Mouse (Mus musculus): ENCODE results near the gene Ubap1l. TPM values are rescaled to one million over a fixed set of nuclear protein-coding genes. Genes with fewer than 3 reads are reported as not detected.
A peak's percentile ranks its signal among the peaks of the same experiment; 100 is the strongest.

Ubap1l gene
- polyA plus RNA-seq, 1 experiment from 2014 or later, result 0.19 TPM

- H3K4me2 ChIP-seq (replicated peaks; ENCODE audit: low read depth, low read length), result no peak overlapping the region
- peaks cover 8% of the 10 kb centered on the region for H3K4me1 ChIP-seq (ENCODE audit: insufficient read depth, low read length)
- H3K9ac ChIP-seq (replicated peaks; ENCODE audit: low read length), result no peak overlapping the region
- no peaks in the 10 kb centered on the region for H3K36me3 ChIP-seq (ENCODE audit: insufficient read depth, low read length)
- 20% methylated on average over 8 of the region's 8 CpGs for WGBS
- ATAC-seq (ENCODE audit: low FRiP score, low TSS enrichment), result peak; percentile 82
- peaks cover 23% of the 10 kb centered on the region for H3K27me3 ChIP-seq (ENCODE audit: insufficient read depth, low read length)
- H3K9me3 ChIP-seq (ENCODE audit: low read length), result no peaks in the 10 kb centered on the region; the same call in 1 of the 2 replicates
- H3K4me3 ChIP-seq (ENCODE audit: low read length), result no peak overlapping the region
- peak overlapping the region; percentile 80 for H3K27ac ChIP-seq (ENCODE audit: low read length)
Measured at GRCm38 (mm10) chr9:65386373-65387140, 25.7 kb downstream of the Ubap1l start.

- Histone ChIP-seq H3K9ac (replicated peaks; ENCODE audit: low read length) (peak overlapping the region; percentile 67), H3K27ac (ENCODE audit: low read length) (no peak overlapping the region), H3K27me3 (ENCODE audit: insufficient read depth, low read length) (peaks cover 36% of the 10 kb centered on the region), H3K4me1 (ENCODE audit: insufficient read depth, low read length) (peaks cover 10% of the 10 kb centered on the region), H3K36me3 (ENCODE audit: insufficient read depth, low read length) (no peaks in the 10 kb centered on the region), H3K4me2 (replicated peaks; ENCODE audit: low read depth, low read length) (peak overlapping the region; percentile 71), H3K4me3 (ENCODE audit: low read length) (peak overlapping the region; percentile 50), H3K9me3 (ENCODE audit: low read length) (no peaks in the 10 kb centered on the region; the same call in 1 of the 2 replicates)
- 17% methylated on average over 92 of the region's 96 CpGs for WGBS
- ATAC-seq (ENCODE audit: low FRiP score, low TSS enrichment), result peak; percentile 29; the same call in 1 of the 2 replicates
Measured at GRCm38 (mm10) chr9:65390752-65391612, 30.1 kb downstream of the Ubap1l start.

- WGBS, result 25% methylated on average over 8 of the region's 8 CpGs
- H3K4me1 ChIP-seq (ENCODE audit: insufficient read depth, low read length), result peaks cover 7% of the 10 kb centered on the region; the same call in 1 of the 2 replicates
- H3K36me3 ChIP-seq (ENCODE audit: insufficient read depth, low read length), result no peaks in the 10 kb centered on the region
- H3K9ac ChIP-seq (replicated peaks; ENCODE audit: low read length), result peak within 1 kb of the TSS; percentile 67
- no peaks in the 10 kb centered on the region; the same call in 1 of the 2 replicates for H3K9me3 ChIP-seq (ENCODE audit: low read length)
- peak within 1 kb of the TSS; percentile 71 for H3K4me2 ChIP-seq (replicated peaks; ENCODE audit: low read depth, low read length)
- H3K4me3 ChIP-seq (ENCODE audit: low read length), result peak within 1 kb of the TSS; percentile 50
- no peak within 1 kb of the TSS for H3K27ac ChIP-seq (ENCODE audit: low read length)
- no peak for ATAC-seq (ENCODE audit: low FRiP score, low TSS enrichment)
- peaks cover 36% of the 10 kb centered on the region for H3K27me3 ChIP-seq (ENCODE audit: insufficient read depth, low read length)
Measured at GRCm38 (mm10) chr9:65391613-65391964, 30.7 kb downstream of the Ubap1l start, which contains the start of gene Kbtbd13. Kbtbd13 (minus strand) TSS chr9:65391652.

GRCm38 (mm10) chr9:65392638-65393364 is 32.0 kb downstream of the Ubap1l start:
- no peaks in the 10 kb centered on the region; the same call in 1 of the 2 replicates for H3K9me3 ChIP-seq (ENCODE audit: low read length)
- no peak overlapping the region for H3K4me2 ChIP-seq (replicated peaks; ENCODE audit: low read depth, low read length)
- no peaks in the 10 kb centered on the region for H3K36me3 ChIP-seq (ENCODE audit: insufficient read depth, low read length)
- no peak overlapping the region for H3K9ac ChIP-seq (replicated peaks; ENCODE audit: low read length)
- no peak overlapping the region for H3K4me3 ChIP-seq (ENCODE audit: low read length)
- H3K27ac ChIP-seq (ENCODE audit: low read length), result no peak overlapping the region
- H3K27me3 ChIP-seq (ENCODE audit: insufficient read depth, low read length), result peaks cover 36% of the 10 kb centered on the region
- no peak for ATAC-seq (ENCODE audit: low FRiP score, low TSS enrichment)
- H3K4me1 ChIP-seq (ENCODE audit: insufficient read depth, low read length), result peaks cover 7% of the 10 kb centered on the region; the same call in 1 of the 2 replicates
- 30% methylated on average over 6 of the region's 6 CpGs for WGBS

- no peak overlapping the region for H3K27ac ChIP-seq (ENCODE audit: low read length)
- peaks cover 36% of the 10 kb centered on the region for H3K27me3 ChIP-seq (ENCODE audit: insufficient read depth, low read length)
- H3K4me3 ChIP-seq (ENCODE audit: low read length), result no peak overlapping the region
- H3K4me1 ChIP-seq (ENCODE audit: insufficient read depth, low read length), result peaks cover 7% of the 10 kb centered on the region; the same call in 1 of the 2 replicates
- H3K4me2 ChIP-seq (replicated peaks; ENCODE audit: low read depth, low read length), result no peak overlapping the region
- ATAC-seq (ENCODE audit: low FRiP score, low TSS enrichment), result no peak
- no peaks in the 10 kb centered on the region for H3K36me3 ChIP-seq (ENCODE audit: insufficient read depth, low read length)
- no peaks in the 10 kb centered on the region; the same call in 1 of the 2 replicates for H3K9me3 ChIP-seq (ENCODE audit: low read length)
- 42% methylated on average over 2 of the region's 2 CpGs for WGBS
- no peak overlapping the region for H3K9ac ChIP-seq (replicated peaks; ENCODE audit: low read length)
Measured at GRCm38 (mm10) chr9:65393606-65394005, 32.8 kb downstream of the Ubap1l start.

GRCm38 (mm10) chr9:65394360-65394759 is 33.5 kb downstream of the Ubap1l start:
- Histone ChIP-seq H3K4me3 (ENCODE audit: low read length) (no peak overlapping the region), H3K9me3 (ENCODE audit: low read length) (no peaks in the 10 kb centered on the region; the same call in 1 of the 2 replicates), H3K36me3 (ENCODE audit: insufficient read depth, low read length) (no peaks in the 10 kb centered on the region), H3K4me2 (replicated peaks; ENCODE audit: low read depth, low read length) (no peak overlapping the region), H3K9ac (replicated peaks; ENCODE audit: low read length) (no peak overlapping the region), H3K4me1 (ENCODE audit: insufficient read depth, low read length) (peaks cover 14% of the 10 kb centered on the region), H3K27ac (ENCODE audit: low read length) (no peak overlapping the region), H3K27me3 (ENCODE audit: insufficient read depth, low read length) (peaks cover 35% of the 10 kb centered on the region)
- 0 out of 2 replicates have a peak, but pooled peaks have one; percentile 18 for ATAC-seq (ENCODE audit: low FRiP score, low TSS enrichment)
- 52% methylated on average over 2 of the region's 2 CpGs for WGBS

GRCm38 (mm10) chr9:65398279-65398678 is 37.4 kb downstream of the Ubap1l start, which contains the start of gene Rasl12:
Rasl12 (plus strand) TSS chr9:65398506.
- H3K27ac ChIP-seq (ENCODE audit: low read length), result no peak within 1 kb of the TSS
- under 1% methylated on average over 24 of the region's 24 CpGs for WGBS
- H3K36me3 ChIP-seq (ENCODE audit: insufficient read depth, low read length), result no peaks in the 10 kb centered on the region
- peak within 1 kb of the TSS; percentile 61 for H3K4me3 ChIP-seq (ENCODE audit: low read length)
- peak within 1 kb of the TSS; percentile 73 for H3K9ac ChIP-seq (replicated peaks; ENCODE audit: low read length)
- peaks cover 10% of the 10 kb centered on the region; the same call in 1 of the 2 replicates for H3K4me1 ChIP-seq (ENCODE audit: insufficient read depth, low read length)
- no peaks in the 10 kb centered on the region for H3K27me3 ChIP-seq (ENCODE audit: insufficient read depth, low read length)
- H3K4me2 ChIP-seq (replicated peaks; ENCODE audit: low read depth, low read length), result peak within 1 kb of the TSS; percentile 82
- H3K9me3 ChIP-seq (ENCODE audit: low read length), result no peaks in the 10 kb centered on the region
- ATAC-seq (ENCODE audit: low FRiP score, low TSS enrichment), result peak; percentile 84

- H3K9me3 ChIP-seq (ENCODE audit: low read length), result no peaks in the 10 kb centered on the region
- ATAC-seq (ENCODE audit: low FRiP score, low TSS enrichment), result no peak
- H3K4me1 ChIP-seq (ENCODE audit: insufficient read depth, low read length), result peaks cover 7% of the 10 kb centered on the region; the same call in 1 of the 2 replicates
- H3K36me3 ChIP-seq (ENCODE audit: insufficient read depth, low read length), result no peaks in the 10 kb centered on the region
- no peak overlapping the region for H3K27ac ChIP-seq (ENCODE audit: low read length)
- no peaks in the 10 kb centered on the region for H3K27me3 ChIP-seq (ENCODE audit: insufficient read depth, low read length)
- 0 out of 2 replicates have a peak overlapping the region, but pooled peaks have one; percentile 82 for H3K4me2 ChIP-seq (replicated peaks; ENCODE audit: low read depth, low read length)
- H3K9ac ChIP-seq (replicated peaks; ENCODE audit: low read length), result no peak overlapping the region
- WGBS, result 90% methylated on average over 6 of the region's 6 CpGs
- H3K4me3 ChIP-seq (ENCODE audit: low read length), result 0 out of 2 replicates have a peak overlapping the region, but pooled peaks have one; percentile 4
Measured at GRCm38 (mm10) chr9:65399934-65400333, 39.1 kb downstream of the Ubap1l start.
